8 mouse cellular contexts compared by ENCODE assay signal in genomic region chr3:108203621-108204325, GRCm38 (mm10). TPM values are rescaled to one million over a fixed set of nuclear protein-coding genes. Genes with fewer than 3 reads are reported as not detected.
DNase-seq lines count a peak whose midpoint lies in the region; ATAC-seq and TF ChIP-seq lines count a peak whose summit lies in the region.

No protein-coding gene starts in this region.

- peak; percentile 70 for DNase-seq in A20 (ENCODE audit: low read depth, low spot score)
- peak; percentile 75 to 79 for DNase-seq in CD8-positive naive resting alpha-beta T cell, adult 2 months (ENCODE audit: low read depth in 2 of 2, low spot score in 2 of 2)
- peak; percentile 70 for DNase-seq in c-Kit-positive CD71-negative TER-119-negative erythroid progenitor cells, embryonic 14.5 days (ENCODE audit: low read depth)
- DNase-seq in frontal cortex, postnatal 25 days (ENCODE audit: low spot score in 2 of 2): peak; percentile 74 to 81
- DNase-seq in kidney, postnatal 14 days: peak; percentile 82
- DNase-seq in lung, adult 2 months: peak; percentile 84
- peak; percentile 81 to 88 for DNase-seq in right cerebral cortex, adult 2 months (ENCODE audit: low spot score in 2 of 2)

- TF ChIP-seq CTCF in lung, adult 2 months (IDR thresholded peaks at IDR 0.05; ENCODE audit: insufficient read depth, low read length): peak; percentile 87

- no peak overlapping the region for H3K4me3 ChIP-seq in lung, adult 2 months (replicated peaks; ENCODE audit: extremely low read depth, low read depth, low read length)

- WGBS in lung, adult 2 months: 68% methylated on average over 11 of the region's 11 CpGs

- ATAC-seq in inflammation-experienced regulatory T-cells, adult 6 months: no peak

- TF ChIP-seq POLR2A in lung, adult 2 months (IDR thresholded peaks at IDR 0.05; ENCODE audit: borderline replicate concordance, extremely low read depth, low read depth, low read length): no peak

- H3K4me1 ChIP-seq in lung, adult 2 months (ENCODE audit: control insufficient read depth, insufficient read depth, low read length): peaks cover 9% of the 10 kb centered on the region

RNA-seq across cellular contexts. Expression of gene Cyb561d1, which starts 2.8 kb away (rescaled TPM):
- polyA plus RNA-seq in lung, adult 2 months (2012; rRNA removed): 8.1 and 11.4 TPM in 2 replicates
- polyA plus RNA-seq in inflammation-experienced regulatory T-cells, adult 6 months (2017; shearing (Covaris generic)): 1 to 10 TPM; 6.6 to 7.3 (median 7.1) TPM

RNA-seq across cellular contexts. Expression of gene Atxn7l2, which starts 7.0 kb away (rescaled TPM):
- polyA plus RNA-seq in lung, adult 2 months (2012; rRNA removed): 8.6 and 10.5 TPM in 2 replicates
- 1 to 10 TPM; 4.7 to 5.9 (median 5.6) TPM for polyA plus RNA-seq in inflammation-experienced regulatory T-cells, adult 6 months (2017; shearing (Covaris generic))

RNA-seq across cellular contexts. Expression of gene Amigo1, which starts 17.6 kb away (rescaled TPM):
- 22.3 and 27.1 TPM in 2 replicates for polyA plus RNA-seq in lung, adult 2 months (2012; rRNA removed)
- under 1 TPM; 0.33 to 0.53 (median 0.51) TPM for polyA plus RNA-seq in inflammation-experienced regulatory T-cells, adult 6 months (2017; shearing (Covaris generic))

RNA-seq across cellular contexts. Expression of gene Sypl2, which starts 22.7 kb away (rescaled TPM):
- 0.18 and 3.1 TPM in 2 replicates for polyA plus RNA-seq in lung, adult 2 months (2012; rRNA removed)
- polyA plus RNA-seq in inflammation-experienced regulatory T-cells, adult 6 months (2017; shearing (Covaris generic)): not detected

RNA-seq across cellular contexts. Expression of gene Gpr61, which starts 49.1 kb away (rescaled TPM):
- not detected in 2 replicates for polyA plus RNA-seq in lung, adult 2 months (2012; rRNA removed)
- not detected for polyA plus RNA-seq in inflammation-experienced regulatory T-cells, adult 6 months (2017; shearing (Covaris generic))

Comparison
In these comparisons a context has a peak if more than half of its experiments do, and no peak if none do; other contexts are left out.
1. RNA of gene Amigo1, which starts 17.6 kb away (polyA plus RNA-seq): 22.3 to 27.1 TPM in lung, adult 2 months; 0.33 to 0.53 TPM in inflammation-experienced regulatory T-cells, adult 6 months; every median in the first group is over 10 times any median in the second.
2. Peak in every context shown above with its lines, with median percentiles within 50 percentile points of each other: DNase-seq.